Mouse (Mus musculus): ENCODE data around the gene Clcn2. TPM values are rescaled to one million over a fixed set of nuclear protein-coding genes. Genes with fewer than 3 reads are reported as not detected.

Gene Clcn2
- total RNA-seq, 2 experiments from 2014 or later = 16.8 to 52.6 TPM

DNA sequence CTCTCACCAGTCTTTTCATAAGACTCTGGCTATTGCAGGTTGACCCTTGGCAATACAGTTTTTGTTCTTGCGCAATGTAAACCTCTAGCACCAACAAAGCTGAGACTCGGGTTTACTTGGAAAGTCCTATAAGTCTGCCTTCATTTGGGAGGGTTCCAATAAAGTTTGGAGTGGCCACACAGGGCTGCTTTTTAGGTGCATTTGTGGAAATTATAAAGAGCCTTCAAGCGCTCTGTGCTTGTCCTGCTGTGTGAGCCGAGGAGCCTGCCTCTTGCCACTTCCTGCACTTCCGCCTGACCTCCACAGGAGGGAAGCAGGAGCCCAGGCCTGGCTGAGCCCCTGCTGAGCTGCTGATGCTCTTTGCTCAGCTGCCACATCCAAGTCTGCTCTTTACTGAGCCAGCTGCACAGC lies 6.8 kb upstream of the Clcn2 start:
- DNase-seq (ENCODE audit: low spot score in 2 of 2) = peak in 1 of 2 experiments; percentile 55

- no peak for DNase-seq (ENCODE audit: low spot score in 2 of 2)
These were observed 5.7 kb upstream of the Clcn2 start for GRCm38 (mm10) chr16:20723247-20723646.

- DNase-seq (ENCODE audit: low spot score in 2 of 2) = no peak
These were observed 5.2 kb upstream of the Clcn2 start for GRCm38 (mm10) chr16:20722736-20723135.

DNA sequence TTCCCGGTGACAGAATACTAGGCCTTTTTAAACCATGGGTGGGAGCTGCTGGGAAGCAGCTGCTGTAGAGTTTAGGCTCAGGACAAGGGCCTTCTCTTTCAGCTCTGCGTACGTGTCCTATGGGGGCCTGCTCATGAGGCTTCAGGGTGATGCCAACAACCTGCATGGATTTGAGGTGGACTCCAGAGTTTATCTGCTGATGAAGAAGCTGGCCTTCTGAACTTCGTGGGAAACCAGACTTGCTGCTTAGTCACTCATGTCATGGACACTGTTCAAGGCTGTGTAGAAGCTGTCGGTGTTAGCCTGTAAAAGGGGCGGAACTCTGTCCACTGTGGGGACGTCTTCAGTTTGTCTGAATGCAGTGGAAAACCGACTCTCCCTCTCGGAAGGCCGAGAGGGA lies 4.3 kb upstream of the Clcn2 start:
- DNase-seq (ENCODE audit: low spot score in 2 of 2) = no peak

- no peak for DNase-seq (ENCODE audit: low spot score in 2 of 2)
These were observed 578 bp upstream of the Clcn2 start for GRCm38 (mm10) chr16:20717978-20718670.

GRCm38 (mm10) chr16:20716841-20717180 lies 735 bp downstream of the Clcn2 start:
- no peak for DNase-seq (ENCODE audit: low spot score in 2 of 2)

DNA sequence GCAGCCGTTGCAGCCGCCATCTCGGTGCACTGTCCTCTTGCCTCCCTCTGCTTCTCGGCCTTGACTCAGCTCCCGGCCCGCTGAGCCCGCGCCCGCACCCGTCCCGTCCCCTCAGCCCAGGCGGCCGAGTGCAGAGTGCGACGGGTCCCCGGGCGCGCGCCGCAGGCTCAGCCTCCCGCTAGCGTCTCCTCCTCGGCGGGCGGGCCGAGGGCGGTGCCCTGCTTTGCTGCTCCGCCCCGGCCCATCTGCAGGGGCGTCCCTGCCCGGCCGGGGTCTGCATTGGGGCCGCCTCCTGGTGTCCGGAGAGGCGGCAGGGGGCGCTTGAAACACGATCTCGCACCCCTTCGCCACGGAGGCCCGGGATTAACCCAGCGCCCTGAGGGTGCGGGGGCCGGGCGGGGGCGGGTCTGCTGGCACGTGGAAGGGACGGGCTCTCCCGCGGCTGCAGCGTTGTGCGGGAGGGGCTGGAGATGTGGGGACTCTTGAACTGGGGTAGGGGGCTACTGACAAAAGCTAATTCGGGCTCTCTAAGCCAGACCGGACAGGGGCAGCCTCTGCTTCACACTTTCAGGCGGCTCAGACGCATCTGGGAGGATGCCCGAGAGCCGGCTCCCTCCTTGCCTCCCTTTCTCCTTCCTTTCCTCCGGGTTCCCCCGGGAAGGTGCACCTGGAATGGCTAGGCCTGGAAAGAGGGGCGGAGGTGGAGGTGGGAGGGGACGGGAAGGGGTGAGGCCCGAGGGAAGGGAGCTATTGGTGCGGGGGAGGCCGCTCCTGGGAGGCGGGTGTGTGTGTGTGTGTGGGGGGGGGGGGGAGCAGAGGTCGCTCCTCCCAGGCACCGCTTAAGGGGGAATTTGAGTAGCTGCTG lies 1.3 kb downstream of the Clcn2 start:
- DNase-seq (ENCODE audit: low spot score in 2 of 2) = peak; percentile 82 to 88

GRCm38 (mm10) chr16:20715566-20715965 lies 2.0 kb downstream of the Clcn2 start:
- no peak for DNase-seq (ENCODE audit: low spot score in 2 of 2)

DNA sequence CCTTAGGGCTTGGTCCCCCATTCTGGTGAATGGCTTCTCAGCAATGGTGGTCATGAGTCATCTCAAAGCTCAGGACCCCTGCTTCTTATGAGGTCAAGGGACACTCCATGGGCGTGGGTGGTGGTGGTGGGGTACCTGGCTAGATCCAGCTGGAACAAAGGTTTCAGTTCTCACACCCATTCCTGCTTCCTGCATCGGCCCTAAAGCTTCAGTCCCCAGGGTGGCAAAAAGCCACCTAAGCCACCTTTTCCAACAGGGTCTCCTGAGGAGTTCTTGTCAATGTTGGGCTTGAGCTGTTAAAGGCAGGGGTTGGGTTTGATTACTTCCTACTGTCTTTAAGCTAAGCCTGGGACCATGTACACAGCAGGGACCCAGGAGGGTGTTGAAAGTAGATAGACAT lies 2.4 kb downstream of the Clcn2 start:
- DNase-seq (ENCODE audit: low spot score in 2 of 2) = no peak

GRCm38 (mm10) chr16:20714307-20715080 lies 3.1 kb downstream of the Clcn2 start:
- DNase-seq (ENCODE audit: low spot score in 2 of 2) = no peak

- DNase-seq (ENCODE audit: low spot score in 2 of 2) = no peak
These were observed 4.7 kb downstream of the Clcn2 start for GRCm38 (mm10) chr16:20712889-20713288.

DNA sequence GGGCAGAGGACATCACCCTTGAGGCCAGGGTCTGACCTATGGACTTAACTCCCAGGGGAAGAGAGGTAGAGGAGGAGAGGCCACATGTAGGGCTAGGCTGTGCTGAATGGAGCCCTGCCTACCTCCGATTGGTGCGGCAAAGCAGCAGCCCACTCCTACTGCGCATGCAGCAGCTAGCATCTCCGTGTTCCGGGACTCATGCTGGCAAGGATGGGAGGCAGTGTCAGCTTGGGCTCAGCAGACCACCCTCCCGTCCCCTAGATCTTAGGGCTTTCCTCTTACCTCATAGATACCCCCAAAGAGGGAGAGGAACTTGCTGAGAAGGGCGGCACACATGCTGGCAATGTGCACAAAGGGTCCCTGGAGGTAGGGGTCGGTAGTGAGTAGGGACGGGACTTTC lies 5.4 kb downstream of the Clcn2 start:
- no peak for DNase-seq (ENCODE audit: low spot score in 2 of 2)

DNA sequence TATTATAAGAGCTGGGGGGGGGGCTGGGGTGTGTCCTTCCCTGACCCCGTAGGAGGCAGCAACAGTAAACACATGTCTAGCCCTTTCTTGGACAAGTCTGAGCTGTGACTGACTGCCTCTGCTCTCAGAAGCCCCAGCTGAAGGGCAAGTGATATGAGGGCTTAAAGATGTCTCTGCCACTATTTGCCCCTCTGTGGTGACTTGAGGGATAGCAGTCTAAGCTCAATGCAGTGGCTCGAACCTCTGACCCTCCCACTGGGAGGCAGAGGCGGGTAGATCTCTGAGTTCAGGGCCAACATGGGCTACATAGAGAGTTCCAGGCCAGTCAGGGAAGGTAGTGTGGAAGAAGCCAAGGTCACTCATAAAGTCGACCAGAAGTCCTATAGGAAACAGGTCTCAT lies 6.7 kb downstream of the Clcn2 start:
- no peak for DNase-seq (ENCODE audit: low spot score in 2 of 2)

GRCm38 (mm10) chr16:20710370-20710769 lies 7.2 kb downstream of the Clcn2 start:
- no peak for DNase-seq (ENCODE audit: low spot score in 2 of 2)

DNA sequence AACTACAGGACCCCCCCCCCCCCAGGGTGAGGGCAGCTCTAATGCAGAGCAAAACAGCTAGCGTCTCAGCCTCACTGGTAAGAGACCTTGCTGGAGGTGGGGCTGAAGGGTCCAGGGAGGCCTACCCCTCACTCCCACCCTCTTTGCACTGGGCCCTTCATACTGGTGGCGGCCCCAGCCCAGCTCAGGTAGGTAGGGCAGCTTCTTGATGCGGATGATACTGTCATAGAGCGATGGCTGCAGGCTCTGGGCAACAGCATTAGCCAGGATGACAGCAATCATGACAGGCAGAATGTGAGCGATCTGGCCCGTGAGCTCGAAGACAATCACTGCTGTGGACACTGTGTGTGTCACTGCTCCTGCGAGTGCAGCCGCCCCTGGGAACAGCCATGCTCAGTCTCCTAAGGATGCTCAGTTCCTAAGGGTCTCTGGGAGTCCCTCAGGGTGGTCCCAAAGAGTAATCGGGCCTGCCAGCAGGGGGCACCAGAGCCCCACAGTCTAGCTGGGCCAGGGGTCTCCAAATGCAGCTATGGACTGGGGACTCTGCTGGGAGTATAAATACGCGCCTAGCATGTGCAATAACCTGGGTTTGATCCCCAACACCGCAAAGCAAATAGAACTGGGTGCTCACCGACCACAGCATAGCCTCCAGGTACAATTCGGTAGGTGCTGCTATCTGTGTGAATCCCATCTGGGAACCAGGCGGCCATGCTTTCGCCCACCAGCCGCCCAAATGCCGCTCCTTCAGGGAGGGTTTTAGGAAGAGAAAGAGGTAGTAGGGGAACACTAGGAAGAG lies 8.4 kb downstream of the Clcn2 start:
- DNase-seq (ENCODE audit: low spot score in 2 of 2) = no peak

DNA sequence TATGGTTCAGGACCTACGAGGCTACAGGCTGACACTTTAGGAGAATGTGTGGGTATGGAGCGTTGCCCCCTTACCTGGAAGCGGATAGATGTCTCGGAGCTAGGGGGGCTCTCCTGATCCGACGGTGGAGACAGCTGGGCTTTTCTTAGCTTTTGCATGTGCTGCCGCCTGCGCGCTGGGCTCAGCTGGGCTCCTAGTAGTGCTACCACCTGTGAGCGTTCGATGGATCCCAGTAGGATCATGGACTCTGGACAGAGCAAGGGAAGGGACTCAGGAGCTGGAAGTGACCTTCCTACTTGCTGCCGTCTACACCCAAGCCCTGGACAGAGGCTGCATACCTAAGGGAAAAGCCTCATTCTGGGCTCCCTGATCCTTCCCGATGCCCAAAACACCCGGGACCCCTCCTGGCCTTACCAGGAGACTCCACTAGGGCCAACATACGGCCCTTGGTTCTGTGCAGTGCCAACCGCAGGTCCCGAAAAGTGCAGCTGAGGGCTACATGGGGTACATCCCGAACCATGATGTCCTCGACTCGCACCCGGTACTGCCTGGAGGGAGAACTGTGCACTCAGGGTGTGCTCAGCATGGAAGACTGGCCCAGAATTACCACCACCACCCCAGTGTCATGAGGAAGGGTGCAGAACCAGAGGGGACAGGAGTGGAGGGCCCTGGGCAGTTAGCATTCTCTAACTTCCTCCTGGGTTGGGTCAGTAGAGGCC lies 9.2 kb downstream of the Clcn2 start:
- DNase-seq (ENCODE audit: low spot score in 2 of 2) = no peak

DNA sequence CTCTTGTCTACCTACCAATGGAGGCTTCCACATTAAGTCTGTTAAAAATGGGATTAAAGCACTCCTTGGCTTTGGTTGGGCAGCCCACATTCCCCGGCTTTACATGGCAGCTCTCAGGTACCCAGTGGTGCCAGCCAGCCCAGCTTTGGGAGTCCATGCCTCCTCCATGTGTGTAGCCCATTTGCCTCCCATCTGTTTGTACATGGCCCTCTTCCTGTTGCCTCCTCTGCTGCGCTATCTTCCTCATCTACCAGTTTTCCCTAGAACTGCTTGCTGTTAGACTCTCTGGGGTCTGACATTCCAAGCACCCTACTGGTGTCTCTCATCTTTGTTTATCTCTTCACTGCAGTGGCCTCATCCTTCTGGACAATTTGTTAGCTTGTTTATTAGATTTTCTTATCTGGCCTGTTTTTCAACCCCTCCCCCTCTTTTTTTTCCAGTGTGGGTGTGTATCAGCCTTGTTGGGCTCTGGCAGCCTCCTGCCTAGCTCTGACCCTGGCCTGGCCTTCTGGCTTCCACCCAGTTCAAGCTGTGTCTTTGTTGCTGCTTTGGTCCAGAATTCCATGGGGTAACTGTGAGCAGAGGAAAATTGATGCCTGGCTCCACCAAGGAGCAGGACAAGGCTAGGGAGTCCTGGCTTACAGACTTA lies 11.0 kb downstream of the Clcn2 start:
- no peak for DNase-seq (ENCODE audit: low spot score in 2 of 2)

DNA sequence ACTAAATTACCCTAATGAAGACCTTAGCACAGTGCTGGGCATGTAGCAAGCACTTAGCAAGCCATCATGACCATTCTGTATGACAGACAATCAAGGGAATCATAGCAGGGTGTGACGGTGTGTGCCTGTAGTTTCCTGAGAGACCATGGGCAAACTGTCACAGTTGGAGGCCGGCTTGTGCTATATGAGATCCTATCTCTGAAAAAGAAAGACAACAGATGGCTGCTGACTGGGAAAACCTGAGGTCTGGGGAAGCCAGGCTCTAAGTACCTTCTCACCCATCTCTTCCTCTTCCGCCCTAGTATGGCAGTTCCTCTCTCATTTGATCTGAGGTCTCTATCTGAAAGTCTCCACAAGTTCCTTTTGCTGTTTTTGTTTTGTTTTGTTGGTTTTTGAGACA lies 11.8 kb downstream of the Clcn2 start:
- no peak for DNase-seq (ENCODE audit: low spot score in 2 of 2)

GRCm38 (mm10) chr16:20703699-20704400 lies 13.7 kb downstream of the Clcn2 start:
- DNase-seq (ENCODE audit: low spot score in 2 of 2) = no peak

All from adrenal gland, adult 18-20 months (tissue).